Mouse (Mus musculus) left cerebral cortex, adult 8-10 months (tissue): ENCODE measurements around the gene Sae1. TPM values are rescaled to one million over a fixed set of nuclear protein-coding genes. Genes with fewer than 3 reads are reported as not detected.

ENCODE experiments used
- DNase-seq, 2 experiments: peaks; one replicate each; pipeline ENCODE4 v3.0.0; 2022; ENCODE audit warnings: low spot score in 2 of 2
- total RNA-seq, 4 experiments: library from RNA; stranded (reverse); gene quantifications; 2 replicates each; pipeline ENCODE4 v1.2.4; 2022

Sae1 gene
- total RNA-seq, 4 experiments from 2014 or later: 92.2 to 108 (median 105) TPM

DNA sequence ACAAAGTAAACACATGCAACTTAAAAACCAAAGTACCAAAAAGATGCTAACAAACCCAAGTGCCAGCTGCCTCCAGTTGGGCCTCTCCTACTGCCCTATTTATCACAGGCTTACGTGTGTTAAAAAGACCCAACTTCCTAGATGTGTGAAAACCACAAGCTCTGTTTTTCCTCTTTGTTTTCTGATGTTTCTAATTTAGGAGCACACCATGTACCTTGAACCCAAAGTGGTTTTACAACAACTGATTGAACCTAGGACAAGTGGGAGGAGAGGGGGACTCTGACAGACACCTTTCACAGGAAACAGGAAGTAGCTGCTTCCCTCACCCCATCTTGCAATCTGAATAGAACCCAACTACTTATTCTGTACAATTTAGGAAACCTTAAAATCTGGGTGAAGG, 23.3 kb downstream of the Sae1 start:
- no peak for DNase-seq

GRCm38 (mm10) chr7:16357602-16358001, 30.0 kb downstream of the Sae1 start:
- DNase-seq: no peak

DNA sequence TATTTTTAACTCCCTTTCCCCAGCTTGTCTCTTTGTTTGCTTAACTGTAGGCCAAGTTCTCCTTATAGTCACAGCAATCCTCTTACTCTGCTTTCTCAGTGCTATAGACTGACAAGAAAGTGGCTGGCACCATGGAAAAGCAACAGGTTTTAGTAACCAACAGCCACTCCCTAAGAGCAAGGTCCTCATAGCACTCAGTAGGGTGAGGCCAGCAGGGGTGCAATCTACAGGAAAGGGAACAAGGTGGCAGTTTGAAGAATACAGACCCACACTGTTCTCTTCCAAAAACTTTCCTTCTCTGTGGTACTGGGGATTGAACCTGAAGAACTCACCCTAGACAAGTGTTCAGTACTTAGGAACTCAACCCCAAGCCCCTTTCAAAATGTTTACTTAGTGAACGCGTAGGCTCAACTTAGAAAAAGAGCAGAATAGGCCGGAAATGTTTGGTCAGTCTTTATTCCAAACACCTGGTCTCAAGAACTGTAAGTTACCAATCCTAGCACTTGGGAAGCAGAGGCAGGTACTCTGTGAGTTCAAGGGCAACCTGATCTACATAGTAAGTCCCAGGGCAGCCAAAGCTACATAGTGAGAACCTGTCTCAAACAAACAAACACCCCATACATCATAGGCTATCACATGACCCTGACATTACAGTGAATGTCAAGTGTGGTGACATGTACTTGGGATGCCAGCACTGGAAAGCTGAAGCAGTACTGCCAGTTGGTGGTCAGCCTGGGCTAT, 31.6 kb downstream of the Sae1 start:
- no peak for DNase-seq

- DNase-seq: no peak
Measured at GRCm38 (mm10) chr7:16349999-16350398, 37.6 kb downstream of the Sae1 start.

DNA sequence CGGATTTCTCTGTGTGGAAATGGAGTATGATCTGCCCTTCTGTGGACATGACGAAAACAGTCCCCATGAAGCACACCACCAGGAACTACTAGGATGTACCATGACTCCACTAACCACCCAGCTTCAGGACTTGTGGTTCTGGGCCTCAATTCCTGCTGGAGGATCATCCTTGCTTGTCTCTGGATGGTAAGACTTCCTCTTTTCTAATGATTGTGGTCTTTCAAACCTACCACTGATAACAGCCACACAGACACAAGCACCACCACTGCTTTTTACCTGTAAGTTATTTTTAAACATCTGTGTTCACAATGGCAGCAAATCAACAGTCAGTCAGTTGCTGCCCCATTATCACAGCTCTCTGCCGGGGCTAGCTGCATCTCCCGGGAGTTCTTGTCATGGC, 42.3 kb downstream of the Sae1 start:
- DNase-seq: no peak

DNA sequence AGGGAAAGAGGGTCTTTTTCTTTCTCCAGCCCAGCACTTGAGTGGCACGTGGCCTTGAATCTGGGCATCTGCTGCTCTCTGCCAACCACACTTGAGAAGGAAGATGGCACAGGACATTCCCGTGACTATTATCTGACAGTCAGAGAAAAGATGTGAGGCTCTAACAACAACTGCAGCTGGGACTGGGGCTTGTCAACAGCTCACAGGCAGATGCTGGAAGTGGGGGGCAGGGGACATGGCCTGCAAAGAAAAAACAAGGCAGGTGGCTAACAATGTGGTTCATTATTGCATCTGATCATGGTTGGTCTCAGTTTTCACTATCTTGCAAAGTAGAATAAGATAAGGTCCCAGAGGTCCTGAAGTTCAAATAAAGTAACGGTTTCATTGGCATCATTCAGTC, 43.0 kb downstream of the Sae1 start:
- no peak for DNase-seq

GRCm38 (mm10) chr7:16337733-16338132, 49.9 kb downstream of the Sae1 start:
- DNase-seq: no peak

- DNase-seq: no peak
Measured at GRCm38 (mm10) chr7:16329146-16329545, 58.5 kb downstream of the Sae1 start.

GRCm38 (mm10) chr7:16326607-16326971, 61.0 kb downstream of the Sae1 start:
- no peak for DNase-seq

- DNase-seq: no peak
Measured at GRCm38 (mm10) chr7:16325920-16326606, 61.5 kb downstream of the Sae1 start.

DNA sequence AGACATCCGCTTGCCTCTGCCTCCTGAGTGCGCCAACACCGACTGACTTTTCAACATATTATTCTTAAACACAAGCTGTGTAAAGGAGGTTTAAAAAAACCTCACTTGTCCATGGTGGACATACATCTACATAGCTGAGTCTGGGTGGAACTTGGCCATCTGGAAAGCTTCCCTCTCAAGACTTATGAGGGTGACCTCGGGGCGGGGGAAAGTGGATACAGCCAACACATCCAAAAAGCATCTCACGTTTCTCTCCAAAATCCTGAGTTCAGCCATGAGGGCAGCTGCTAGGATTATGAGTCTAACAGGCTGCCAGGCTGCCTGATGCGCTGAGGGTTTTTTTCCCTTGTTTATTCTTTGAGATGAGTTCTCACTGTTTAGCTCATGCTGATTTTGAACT, 62.9 kb downstream of the Sae1 start:
- DNase-seq: no peak

DNA sequence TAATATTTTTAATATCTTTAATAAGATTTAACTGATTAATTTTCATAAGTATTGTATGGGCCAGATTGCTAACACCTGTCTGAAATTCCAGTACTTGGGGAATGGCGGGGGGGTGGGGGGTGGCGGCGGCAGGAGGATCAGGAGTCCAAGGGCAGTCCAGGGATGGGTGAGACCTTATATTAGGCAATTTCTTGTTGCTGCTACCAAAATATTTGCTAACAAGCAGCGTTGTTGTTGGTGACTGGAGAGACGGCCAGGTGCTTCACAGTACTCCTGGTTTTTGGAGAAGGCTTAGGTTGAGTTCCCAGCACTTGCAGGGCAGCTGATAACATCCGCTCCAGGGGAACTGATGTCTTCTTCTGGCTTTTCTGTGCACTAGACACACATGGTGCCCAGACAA, 67.1 kb downstream of the Sae1 start:
- no peak for DNase-seq

GRCm38 (mm10) chr7:16319216-16319615, 68.4 kb downstream of the Sae1 start:
- no peak for DNase-seq

DNA sequence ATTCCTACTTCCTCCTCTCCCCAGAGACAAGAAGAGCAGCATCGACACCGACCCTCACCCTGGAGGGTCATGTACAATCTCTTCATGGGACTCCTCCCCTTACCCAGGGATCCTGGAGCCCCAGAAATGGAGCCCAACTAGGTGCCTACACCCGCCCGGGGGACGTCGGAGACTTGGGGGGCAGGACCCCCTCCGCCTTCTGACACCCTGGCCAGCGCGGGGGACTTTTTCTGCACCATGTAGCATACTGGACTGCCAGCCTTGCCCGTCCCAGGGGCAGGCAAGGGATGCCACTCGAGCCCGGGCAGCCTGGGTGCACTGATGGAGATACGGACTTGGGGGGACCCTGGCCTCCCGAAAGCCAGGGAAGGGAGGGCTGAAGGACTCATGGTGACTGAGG, 70.5 kb downstream of the Sae1 start:
- no peak for DNase-seq

GRCm38 (mm10) chr7:16315222-16315759, 72.3 kb downstream of the Sae1 start:
- no peak for DNase-seq

DNA sequence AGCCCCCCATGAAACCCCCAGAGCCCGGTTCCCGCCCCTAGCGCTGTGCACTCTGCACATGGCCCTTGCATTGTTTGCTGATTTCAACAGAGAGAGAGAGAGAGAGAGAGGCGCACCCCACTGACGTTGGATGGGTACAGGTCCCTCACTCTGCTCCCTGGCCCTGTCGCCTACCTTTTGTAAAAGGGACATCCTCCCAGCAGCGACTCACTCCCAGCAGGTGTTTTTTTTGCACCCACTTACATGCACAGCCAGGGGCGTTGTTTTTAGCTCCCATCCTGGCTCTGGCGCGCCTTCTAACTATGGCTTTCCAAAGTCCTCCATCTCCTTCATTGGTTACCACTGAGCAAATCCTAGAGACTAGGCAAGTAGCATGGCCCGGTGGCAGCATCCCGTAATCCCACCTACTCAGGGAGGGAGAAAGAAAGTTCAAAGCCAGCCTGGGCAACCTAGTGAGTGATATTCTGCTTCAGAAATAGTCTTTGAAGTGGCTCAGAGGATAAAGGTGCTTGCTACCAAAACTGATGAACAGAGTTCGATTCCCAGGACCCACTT, 73.3 kb downstream of the Sae1 start:
- DNase-seq: peak in 1 of 2 experiments; percentile 43

DNA sequence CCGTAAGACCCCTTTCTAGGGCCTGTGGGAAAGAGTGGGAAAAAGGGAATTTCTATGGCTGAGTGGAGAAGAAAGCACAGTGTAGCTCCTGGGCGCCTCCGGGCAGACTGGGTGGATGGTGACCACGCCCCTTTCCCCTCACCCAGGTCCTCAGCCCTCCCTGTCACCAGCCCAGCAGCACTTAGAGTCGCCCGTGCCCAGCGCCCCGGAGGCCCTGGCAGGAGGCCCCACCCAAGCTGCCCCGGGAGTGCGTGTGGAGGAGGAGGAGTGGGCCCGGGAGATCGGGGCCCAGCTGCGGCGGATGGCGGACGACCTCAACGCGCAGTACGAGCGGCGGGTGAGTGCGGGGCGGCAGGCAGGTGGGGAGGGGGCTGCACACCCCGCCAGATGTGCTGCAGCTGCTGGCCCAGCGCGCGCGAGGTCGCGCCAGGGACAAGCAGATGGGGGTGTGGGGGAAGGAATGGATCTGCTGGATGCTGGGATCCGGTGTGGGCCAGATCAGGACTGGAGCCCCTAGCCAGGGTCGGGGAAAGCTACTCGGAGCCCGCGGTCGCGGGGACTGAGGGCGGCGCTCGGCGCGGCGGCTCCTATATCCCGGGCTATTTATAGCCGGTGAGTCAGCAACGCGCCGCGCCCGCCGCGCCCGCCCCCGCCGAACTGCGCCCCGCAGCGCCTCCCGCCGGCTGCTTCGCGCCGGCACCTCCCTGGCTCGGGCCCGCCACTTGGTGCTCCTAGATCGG, 74.0 kb downstream of the Sae1 start:
- peak; percentile 70 to 71 for DNase-seq

GRCm38 (mm10) chr7:16312672-16313311, 74.8 kb downstream of the Sae1 start:
- DNase-seq: peak in 1 of 2 experiments; percentile 48

GRCm38 (mm10) chr7:16312011-16312671, 75.5 kb downstream of the Sae1 start:
- DNase-seq: no peak

GRCm38 (mm10) chr7:16311453-16312004, 76.1 kb downstream of the Sae1 start:
- peak in 1 of 2 experiments; percentile 43 for DNase-seq
